Mouse (Mus musculus): ENCODE results near the gene Kat6b. TPM values are rescaled to one million over a fixed set of nuclear protein-coding genes. Genes with fewer than 3 reads are reported as not detected.

Gene Kat6b
- polyA plus RNA-seq, 1 experiment from 2014 or later, result 1.5 TPM

- no peaks in the 10 kb centered on the region for H3K9me3 ChIP-seq (replicated peaks)
- H3K27me3 ChIP-seq, result peaks cover 43% of the 10 kb centered on the region
- no peak overlapping the region for H3K9ac ChIP-seq
- peak overlapping the region; percentile 17 for H3K4me3 ChIP-seq (replicated peaks)
- peak; percentile 37; the same call in 1 of the 2 replicates for ATAC-seq (ENCODE audit: insufficient read depth)
- peaks cover 17% of the 10 kb centered on the region for H3K4me1 ChIP-seq (replicated peaks)
- WGBS (ENCODE audit: insufficient replicate concordance), result 16% methylated on average over 49 of the region's 49 CpGs
- H3K27ac ChIP-seq (replicated peaks), result no peak overlapping the region
- no peaks in the 10 kb centered on the region for H3K36me3 ChIP-seq (replicated peaks)
- peak overlapping the region; percentile 51 for H3K4me2 ChIP-seq
Observed at GRCm38 (mm10) chr14:21686376-21687279, 205.4 kb downstream of the Kat6b start.

GRCm38 (mm10) chr14:21691070-21691469, 209.8 kb downstream of the Kat6b start:
- Histone ChIP-seq H3K4me3 (replicated peaks) (no peak overlapping the region), H3K27me3 (peaks cover 22% of the 10 kb centered on the region), H3K27ac (replicated peaks) (no peak overlapping the region), H3K36me3 (replicated peaks) (no peaks in the 10 kb centered on the region), H3K9me3 (replicated peaks) (0 out of 2 replicates have a peak, but pooled peaks cover 4% of the 10 kb centered on the region), H3K4me1 (replicated peaks) (peaks cover 10% of the 10 kb centered on the region), H3K4me2 (no peak overlapping the region), H3K9ac (no peak overlapping the region)
- 73% methylated on average over 3 of the region's 3 CpGs for WGBS (ENCODE audit: insufficient replicate concordance)
- ATAC-seq (ENCODE audit: insufficient read depth), result no peak

GRCm38 (mm10) chr14:21695020-21695419, 213.8 kb downstream of the Kat6b start:
- H3K36me3 ChIP-seq (replicated peaks), result no peaks in the 10 kb centered on the region
- peaks cover 7% of the 10 kb centered on the region; the same call in 1 of the 2 replicates for H3K4me1 ChIP-seq (replicated peaks)
- no peak overlapping the region for H3K4me3 ChIP-seq (replicated peaks)
- 52% methylated on average over 6 of the region's 6 CpGs for WGBS (ENCODE audit: insufficient replicate concordance)
- no peak overlapping the region for H3K9ac ChIP-seq
- no peak overlapping the region for H3K4me2 ChIP-seq
- ATAC-seq (ENCODE audit: insufficient read depth), result no peak
- H3K27me3 ChIP-seq, result 0 out of 2 replicates have a peak, but pooled peaks cover 5% of the 10 kb centered on the region
- H3K27ac ChIP-seq (replicated peaks), result no peak overlapping the region
- 0 out of 2 replicates have a peak, but pooled peaks cover 4% of the 10 kb centered on the region for H3K9me3 ChIP-seq (replicated peaks)

- Histone ChIP-seq H3K36me3 (replicated peaks) (no peaks in the 10 kb centered on the region), H3K4me3 (replicated peaks) (no peak overlapping the region), H3K9ac (no peak overlapping the region), H3K4me1 (replicated peaks) (peaks cover 7% of the 10 kb centered on the region; the same call in 1 of the 2 replicates), H3K27me3 (0 out of 2 replicates have a peak, but pooled peaks cover 5% of the 10 kb centered on the region), H3K9me3 (replicated peaks) (0 out of 2 replicates have a peak, but pooled peaks cover 4% of the 10 kb centered on the region), H3K27ac (replicated peaks) (no peak overlapping the region), H3K4me2 (no peak overlapping the region)
- ATAC-seq (ENCODE audit: insufficient read depth), result no peak
- 59% methylated on average over 7 of the region's 7 CpGs for WGBS (ENCODE audit: insufficient replicate concordance)
Observed at GRCm38 (mm10) chr14:21696186-21696830, 215.1 kb downstream of the Kat6b start.

GRCm38 (mm10) chr14:21702691-21703090, 221.5 kb downstream of the Kat6b start:
- Histone ChIP-seq H3K4me3 (replicated peaks) (no peak overlapping the region), H3K9ac (no peak overlapping the region), H3K36me3 (replicated peaks) (no peaks in the 10 kb centered on the region), H3K4me2 (no peak overlapping the region), H3K9me3 (replicated peaks) (no peaks in the 10 kb centered on the region), H3K27me3 (peaks cover 11% of the 10 kb centered on the region; the same call in 1 of the 2 replicates), H3K4me1 (replicated peaks) (no peaks in the 10 kb centered on the region), H3K27ac (replicated peaks) (no peak overlapping the region)
- WGBS (ENCODE audit: insufficient replicate concordance), result 73% methylated on average over 8 of the region's 8 CpGs
- ATAC-seq (ENCODE audit: insufficient read depth), result no peak

- WGBS (ENCODE audit: insufficient replicate concordance), result 20% methylated on average over 5 of the region's 5 CpGs
- Histone ChIP-seq H3K4me1 (replicated peaks) (no peaks in the 10 kb centered on the region), H3K4me2 (no peak overlapping the region), H3K27me3 (peaks cover 8% of the 10 kb centered on the region; the same call in 1 of the 2 replicates), H3K27ac (replicated peaks) (no peak overlapping the region), H3K4me3 (replicated peaks) (no peak overlapping the region), H3K36me3 (replicated peaks) (no peaks in the 10 kb centered on the region), H3K9ac (no peak overlapping the region), H3K9me3 (replicated peaks) (no peaks in the 10 kb centered on the region)
- 0 out of 2 replicates have a peak, but pooled peaks have one; percentile 42 for ATAC-seq (ENCODE audit: insufficient read depth)
Observed at GRCm38 (mm10) chr14:21703255-21703654, 222.0 kb downstream of the Kat6b start.

- H3K9me3 ChIP-seq (replicated peaks), result no peaks in the 10 kb centered on the region
- WGBS (ENCODE audit: insufficient replicate concordance), result 50% methylated on average over 2 of the region's 2 CpGs
- no peaks in the 10 kb centered on the region for H3K36me3 ChIP-seq (replicated peaks)
- H3K4me1 ChIP-seq (replicated peaks), result no peaks in the 10 kb centered on the region
- no peak overlapping the region for H3K9ac ChIP-seq
- no peak for ATAC-seq (ENCODE audit: insufficient read depth)
- H3K4me2 ChIP-seq, result no peak overlapping the region
- H3K4me3 ChIP-seq (replicated peaks), result no peak overlapping the region
- no peak overlapping the region for H3K27ac ChIP-seq (replicated peaks)
- peaks cover 8% of the 10 kb centered on the region; the same call in 1 of the 2 replicates for H3K27me3 ChIP-seq
Observed at GRCm38 (mm10) chr14:21705462-21705861, 224.2 kb downstream of the Kat6b start.

GRCm38 (mm10) chr14:21706759-21707571, 225.7 kb downstream of the Kat6b start:
- H3K9ac ChIP-seq, result no peak overlapping the region
- H3K9me3 ChIP-seq (replicated peaks), result no peaks in the 10 kb centered on the region
- H3K4me2 ChIP-seq, result no peak overlapping the region
- no peak for ATAC-seq (ENCODE audit: insufficient read depth)
- H3K4me1 ChIP-seq (replicated peaks), result no peaks in the 10 kb centered on the region
- 12% methylated on average over 12 of the region's 12 CpGs for WGBS (ENCODE audit: insufficient replicate concordance)
- no peak overlapping the region for H3K4me3 ChIP-seq (replicated peaks)
- no peaks in the 10 kb centered on the region for H3K36me3 ChIP-seq (replicated peaks)
- peaks cover 8% of the 10 kb centered on the region; the same call in 1 of the 2 replicates for H3K27me3 ChIP-seq
- peak overlapping the region; percentile 51; the same call in 1 of the 2 replicates for H3K27ac ChIP-seq (replicated peaks)

GRCm38 (mm10) chr14:21709545-21709944, 228.3 kb downstream of the Kat6b start:
- Histone ChIP-seq H3K27ac (replicated peaks) (no peak overlapping the region), H3K9me3 (replicated peaks) (no peaks in the 10 kb centered on the region), H3K9ac (no peak overlapping the region), H3K27me3 (peaks cover 8% of the 10 kb centered on the region; the same call in 1 of the 2 replicates), H3K4me3 (replicated peaks) (no peak overlapping the region), H3K36me3 (replicated peaks) (no peaks in the 10 kb centered on the region), H3K4me1 (replicated peaks) (no peaks in the 10 kb centered on the region), H3K4me2 (no peak overlapping the region)
- WGBS (ENCODE audit: insufficient replicate concordance), result 53% methylated on average over 2 of the region's 2 CpGs
- ATAC-seq (ENCODE audit: insufficient read depth), result no peak

- peaks cover 8% of the 10 kb centered on the region; the same call in 1 of the 2 replicates for H3K27me3 ChIP-seq
- no peaks in the 10 kb centered on the region for H3K36me3 ChIP-seq (replicated peaks)
- H3K27ac ChIP-seq (replicated peaks), result no peak overlapping the region
- no peaks in the 10 kb centered on the region for H3K4me1 ChIP-seq (replicated peaks)
- no peak for ATAC-seq (ENCODE audit: insufficient read depth)
- no peaks in the 10 kb centered on the region for H3K9me3 ChIP-seq (replicated peaks)
- no peak overlapping the region for H3K4me2 ChIP-seq
- 45% methylated on average over 2 of the region's 2 CpGs for WGBS (ENCODE audit: insufficient replicate concordance)
- no peak overlapping the region for H3K9ac ChIP-seq
- no peak overlapping the region for H3K4me3 ChIP-seq (replicated peaks)
Observed at GRCm38 (mm10) chr14:21711231-21711630, 230.0 kb downstream of the Kat6b start.

Measured in liver, embryonic 15.5 days (tissue).